Mouse (Mus musculus): ENCODE data around the gene Sparc. TPM values are rescaled to one million over a fixed set of nuclear protein-coding genes. Genes with fewer than 3 reads are reported as not detected.
A peak's percentile ranks its signal among the peaks of the same experiment; 100 is the strongest.

The Sparc gene
- polyA plus RNA-seq, 1 experiment, result 350 TPM

DNA sequence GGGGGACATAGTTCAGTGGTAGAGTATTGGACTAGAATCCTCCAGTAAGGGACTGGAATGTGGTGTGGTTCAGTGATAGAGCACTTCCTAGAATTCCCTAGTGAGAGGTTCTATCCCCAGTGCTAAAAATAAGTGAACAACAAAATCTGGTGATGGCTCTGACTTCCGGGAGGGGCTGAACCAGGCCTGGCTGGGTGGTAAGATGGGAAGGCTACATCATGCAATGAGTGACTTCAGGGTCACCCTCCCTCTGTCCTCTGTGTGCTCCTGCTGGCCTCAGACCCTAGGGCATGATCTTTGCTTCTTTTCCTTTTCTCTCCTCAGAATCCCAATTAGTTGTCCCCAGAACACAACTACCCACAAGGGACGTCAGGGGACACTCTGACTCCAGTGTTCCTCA is 25.9 kb downstream of the Sparc start:
- TF ChIP-seq POLR2A (IDR thresholded peaks at IDR 0.05; ENCODE audit: low read depth, low read length), result no peak
- no peak for TF ChIP-seq CTCF (IDR thresholded peaks at IDR 0.05; ENCODE audit: extremely low read depth, insufficient read length, insufficient replicate concordance, low read depth, low read length)
- Histone ChIP-seq H3K27me3 (ENCODE audit: control insufficient read depth, insufficient read depth, low read length) (no peaks in the 10 kb centered on the region), H3K36me3 (ENCODE audit: control insufficient read depth, insufficient read depth, low read length) (no peaks in the 10 kb centered on the region), H3K4me3 (ENCODE audit: low read depth, low read length) (no peak overlapping the region), H3K27ac (ENCODE audit: insufficient read depth, low read depth, low read length) (no peak overlapping the region), H3K4me1 (ENCODE audit: control insufficient read depth, insufficient read depth, insufficient read length, low read length) (no peaks in the 10 kb centered on the region; the same call in 1 of the 2 replicates)
- 82% methylated on average over 2 of the region's 2 CpGs for WGBS

DNA sequence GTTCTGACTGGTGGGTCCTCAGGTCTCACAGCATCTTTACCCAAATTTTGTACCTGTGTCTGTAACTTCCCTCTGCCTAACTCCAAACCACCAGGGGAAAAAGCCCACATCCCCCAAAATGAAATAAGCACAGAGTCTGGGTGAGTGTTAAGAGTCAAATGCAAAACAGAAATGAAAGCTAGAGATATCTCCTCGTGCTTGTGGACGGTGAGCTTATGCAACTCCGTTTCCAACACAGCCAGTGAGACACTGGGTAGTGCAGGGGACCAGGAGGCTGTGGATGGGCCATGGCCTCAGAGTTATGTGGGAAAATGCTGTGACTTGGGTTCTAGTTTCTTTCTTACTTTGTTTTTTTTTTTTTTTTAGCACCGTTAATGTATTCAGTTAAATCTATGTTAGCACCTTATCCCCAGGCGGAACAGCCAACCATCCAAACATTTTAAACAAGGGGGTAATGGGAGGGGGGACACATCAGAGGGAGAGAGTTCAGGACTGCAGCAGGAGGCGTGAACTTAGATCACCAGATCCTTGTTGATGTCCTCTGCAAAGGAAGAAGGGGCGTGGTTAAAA is 27.8 kb downstream of the Sparc start:
- TF ChIP-seq POLR2A (IDR thresholded peaks at IDR 0.05; ENCODE audit: low read depth, low read length) (no peak), CTCF (IDR thresholded peaks at IDR 0.05; ENCODE audit: extremely low read depth, insufficient read length, insufficient replicate concordance, low read depth, low read length) (no peak)
- no peak overlapping the region for H3K27ac ChIP-seq (ENCODE audit: insufficient read depth, low read depth, low read length)
- H3K27me3 ChIP-seq (ENCODE audit: control insufficient read depth, insufficient read depth, low read length), result no peaks in the 10 kb centered on the region
- WGBS, result 61% methylated on average over 7 of the region's 7 CpGs
- H3K4me1 ChIP-seq (ENCODE audit: control insufficient read depth, insufficient read depth, insufficient read length, low read length), result no peaks in the 10 kb centered on the region; the same call in 1 of the 2 replicates
- H3K36me3 ChIP-seq (ENCODE audit: control insufficient read depth, insufficient read depth, low read length), result no peaks in the 10 kb centered on the region
- no peak overlapping the region for H3K4me3 ChIP-seq (ENCODE audit: low read depth, low read length)

DNA sequence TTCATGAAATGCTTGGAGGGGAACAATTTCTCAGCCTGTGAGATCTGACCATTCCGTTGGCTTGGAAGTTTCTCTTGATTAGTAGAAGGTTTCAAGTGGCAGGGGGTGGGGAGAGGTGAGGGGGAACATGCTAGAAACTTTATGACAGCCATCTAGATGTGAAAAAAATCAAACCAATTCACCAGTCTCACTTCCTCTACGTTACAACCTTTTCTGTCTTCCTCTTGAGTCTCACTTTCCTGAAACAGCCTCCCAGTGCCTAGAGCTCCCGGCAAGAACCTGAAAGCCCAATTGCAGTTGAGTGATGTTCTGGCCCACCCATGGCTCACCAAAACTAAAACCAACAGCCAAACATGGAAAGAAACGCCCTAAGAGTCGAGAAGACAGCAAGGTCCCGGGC is 28.4 kb downstream of the Sparc start:
- no peak for TF ChIP-seq POLR2A (IDR thresholded peaks at IDR 0.05; ENCODE audit: low read depth, low read length)
- no peak for TF ChIP-seq CTCF (IDR thresholded peaks at IDR 0.05; ENCODE audit: extremely low read depth, insufficient read length, insufficient replicate concordance, low read depth, low read length)

DNA sequence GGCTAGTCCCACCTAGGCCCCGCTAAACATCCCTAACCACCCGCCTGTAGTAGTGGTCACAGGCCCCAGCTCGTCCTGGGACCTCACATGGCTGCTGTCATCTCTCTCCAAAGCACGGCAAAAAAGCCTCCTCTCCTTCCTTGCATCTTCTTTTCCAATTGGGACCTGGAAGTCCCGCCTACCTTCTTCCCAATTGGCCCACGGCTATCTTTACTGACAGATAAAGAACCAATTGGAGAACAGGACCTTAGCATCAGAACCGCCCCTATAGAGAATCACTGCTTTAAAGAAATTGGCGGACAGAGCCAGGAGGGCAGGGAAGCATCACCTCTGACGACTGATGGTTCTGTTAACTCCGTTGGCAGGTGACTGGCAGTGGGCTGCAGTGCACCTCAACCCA is 30.5 kb downstream of the Sparc start:
- H3K4me3 ChIP-seq (ENCODE audit: low read depth, low read length), result no peak overlapping the region
- H3K4me1 ChIP-seq (ENCODE audit: control insufficient read depth, insufficient read depth, insufficient read length, low read length), result no peaks in the 10 kb centered on the region; the same call in 1 of the 2 replicates
- no peaks in the 10 kb centered on the region for H3K27me3 ChIP-seq (ENCODE audit: control insufficient read depth, insufficient read depth, low read length)
- 43% methylated on average over 10 of the region's 10 CpGs for WGBS
- no peak for TF ChIP-seq POLR2A (IDR thresholded peaks at IDR 0.05; ENCODE audit: low read depth, low read length)
- TF ChIP-seq CTCF (IDR thresholded peaks at IDR 0.05; ENCODE audit: extremely low read depth, insufficient read length, insufficient replicate concordance, low read depth, low read length), result no peak
- no peak overlapping the region for H3K27ac ChIP-seq (ENCODE audit: insufficient read depth, low read depth, low read length)
- no peaks in the 10 kb centered on the region for H3K36me3 ChIP-seq (ENCODE audit: control insufficient read depth, insufficient read depth, low read length)

More for the DNA sequence above, 28.4 kb downstream of the Sparc start:
- Histone ChIP-seq H3K36me3 (ENCODE audit: control insufficient read depth, insufficient read depth, low read length) (no peaks in the 10 kb centered on the region), H3K27me3 (ENCODE audit: control insufficient read depth, insufficient read depth, low read length) (no peaks in the 10 kb centered on the region), H3K27ac (ENCODE audit: insufficient read depth, low read depth, low read length) (no peak overlapping the region), H3K4me1 (ENCODE audit: control insufficient read depth, insufficient read depth, insufficient read length, low read length) (no peaks in the 10 kb centered on the region; the same call in 1 of the 2 replicates), H3K4me3 (ENCODE audit: low read depth, low read length) (no peak overlapping the region)
- WGBS, result 56% methylated on average over 6 of the region's 6 CpGs

DNA sequence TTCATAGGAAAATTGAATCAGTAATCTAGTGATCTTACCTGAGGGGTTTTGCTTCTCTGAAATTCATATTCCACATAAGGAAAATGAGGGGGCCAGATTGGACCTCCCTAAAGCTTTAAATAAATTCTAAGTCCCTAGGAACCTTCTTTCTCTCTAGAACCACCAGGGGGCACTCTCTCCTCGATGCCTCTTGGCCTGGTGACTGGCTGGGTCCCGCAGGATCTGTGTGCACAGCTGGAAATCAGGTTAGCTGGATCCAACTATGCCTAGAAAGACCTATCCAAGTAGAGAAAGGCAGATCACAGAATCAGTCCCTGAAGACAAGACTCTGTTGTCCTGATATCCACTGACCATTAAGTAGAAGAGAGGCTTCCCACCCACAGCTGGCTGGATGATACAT is 33.2 kb downstream of the Sparc start:
- no peaks in the 10 kb centered on the region for H3K36me3 ChIP-seq (ENCODE audit: control insufficient read depth, insufficient read depth, low read length)
- no peaks in the 10 kb centered on the region for H3K4me1 ChIP-seq (ENCODE audit: control insufficient read depth, insufficient read depth, insufficient read length, low read length)
- H3K27me3 ChIP-seq (ENCODE audit: control insufficient read depth, insufficient read depth, low read length), result no peaks in the 10 kb centered on the region
- 1% methylated on average over 2 of the region's 2 CpGs for WGBS
- TF ChIP-seq POLR2A (IDR thresholded peaks at IDR 0.05; ENCODE audit: low read depth, low read length) (no peak), CTCF (IDR thresholded peaks at IDR 0.05; ENCODE audit: extremely low read depth, insufficient read length, insufficient replicate concordance, low read depth, low read length) (peak; percentile 82; the same call in 1 of the 2 replicates)
- H3K4me3 ChIP-seq (ENCODE audit: low read depth, low read length), result no peak overlapping the region
- H3K27ac ChIP-seq (ENCODE audit: insufficient read depth, low read depth, low read length), result no peak overlapping the region

DNA sequence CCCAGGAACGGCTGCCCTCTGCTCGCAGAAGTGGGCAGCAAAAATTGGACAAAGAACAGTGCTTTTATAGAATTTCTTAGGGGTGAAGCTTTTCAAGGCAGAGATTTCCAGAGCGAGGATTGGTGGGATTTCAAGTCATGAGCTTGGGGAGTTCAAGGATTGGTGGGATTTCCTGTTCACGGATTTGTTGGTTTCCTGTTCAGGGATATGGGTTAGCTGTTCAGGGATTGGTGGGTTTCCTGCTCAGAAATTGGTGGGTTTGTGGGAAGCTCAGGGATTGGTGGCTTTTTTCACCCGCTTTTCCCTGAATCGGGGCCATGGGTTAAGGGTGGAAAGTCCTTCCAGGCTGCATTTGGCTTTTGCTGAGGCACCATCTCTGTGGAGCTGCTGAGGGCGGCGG is 35.4 kb downstream of the Sparc start:
- WGBS, result 40% methylated on average over 8 of the region's 8 CpGs
- Histone ChIP-seq H3K36me3 (ENCODE audit: control insufficient read depth, insufficient read depth, low read length) (no peaks in the 10 kb centered on the region), H3K4me3 (ENCODE audit: low read depth, low read length) (no peak overlapping the region), H3K27ac (ENCODE audit: insufficient read depth, low read depth, low read length) (no peak overlapping the region), H3K4me1 (ENCODE audit: control insufficient read depth, insufficient read depth, insufficient read length, low read length) (no peaks in the 10 kb centered on the region), H3K27me3 (ENCODE audit: control insufficient read depth, insufficient read depth, low read length) (no peaks in the 10 kb centered on the region)
- no peak for TF ChIP-seq POLR2A (IDR thresholded peaks at IDR 0.05; ENCODE audit: low read depth, low read length)
- no peak for TF ChIP-seq CTCF (IDR thresholded peaks at IDR 0.05; ENCODE audit: extremely low read depth, insufficient read length, insufficient replicate concordance, low read depth, low read length)

DNA sequence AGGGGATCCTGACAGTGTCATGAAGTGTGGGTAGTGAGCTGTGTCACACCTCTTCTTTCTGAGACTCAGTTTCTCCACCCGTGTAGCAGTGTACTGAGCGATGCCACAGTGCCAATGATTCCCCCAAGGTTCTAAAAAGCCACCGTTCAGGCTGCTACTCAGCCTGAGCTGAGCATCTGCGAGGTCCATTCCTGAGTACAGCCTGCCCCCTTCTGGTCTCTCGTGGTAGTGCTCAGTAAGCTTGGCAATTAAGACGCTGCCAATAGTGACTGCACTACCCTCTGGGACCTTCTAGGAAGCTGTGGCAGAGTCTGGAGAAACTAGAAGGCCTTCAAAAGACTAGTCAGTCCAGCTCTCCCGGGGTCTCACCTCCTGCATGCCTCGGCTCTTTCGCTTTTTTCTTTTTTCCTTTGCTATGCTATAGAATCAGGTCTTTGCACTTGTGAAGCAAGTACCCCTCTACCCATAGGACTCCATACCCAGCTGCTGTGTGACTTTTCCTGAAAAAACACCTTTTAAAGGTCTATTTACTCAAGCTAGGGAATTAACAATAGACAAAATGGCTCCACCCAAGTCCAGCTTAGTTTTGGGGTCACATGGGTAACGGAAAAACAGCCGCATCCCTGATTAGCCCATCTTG is 36.4 kb downstream of the Sparc start:
- TF ChIP-seq POLR2A (IDR thresholded peaks at IDR 0.05; ENCODE audit: low read depth, low read length) (no peak), CTCF (IDR thresholded peaks at IDR 0.05; ENCODE audit: extremely low read depth, insufficient read length, insufficient replicate concordance, low read depth, low read length) (peak; percentile 70; the same call in 1 of the 2 replicates)
- Histone ChIP-seq H3K27ac (ENCODE audit: insufficient read depth, low read depth, low read length) (no peak overlapping the region), H3K36me3 (ENCODE audit: control insufficient read depth, insufficient read depth, low read length) (no peaks in the 10 kb centered on the region), H3K27me3 (ENCODE audit: control insufficient read depth, insufficient read depth, low read length) (no peaks in the 10 kb centered on the region), H3K4me3 (ENCODE audit: low read depth, low read length) (no peak overlapping the region), H3K4me1 (ENCODE audit: control insufficient read depth, insufficient read depth, insufficient read length, low read length) (no peaks in the 10 kb centered on the region)
- WGBS, result 14% methylated on average over 11 of the region's 11 CpGs

Data from small intestine, adult 2 months (tissue).